Mouse (Mus musculus) gastrocnemius, adult 18-20 months (tissue): ENCODE results near the gene Hist1h4c. TPM values are rescaled to one million over a fixed set of nuclear protein-coding genes. Genes with fewer than 3 reads are reported as not detected.
"Not testable (repeated sequence)": the region's sequence is repeated elsewhere in the genome, so short reads cannot be mapped to it uniquely, and the experiment has no call there.

Experiments
- DNase-seq: peaks from one replicate; pipeline ENCODE4 v3.0.0; 2021; ENCODE audit warnings: low spot score
- total RNA-seq, 2 experiments: library from RNA; stranded (reverse); gene quantifications; 2 replicates each; pipeline ENCODE4 v1.2.3; 2021

Gene Hist1h4c
- total RNA-seq, 2 experiments from 2014 or later = 57.1 to 66.2 TPM

DNA sequence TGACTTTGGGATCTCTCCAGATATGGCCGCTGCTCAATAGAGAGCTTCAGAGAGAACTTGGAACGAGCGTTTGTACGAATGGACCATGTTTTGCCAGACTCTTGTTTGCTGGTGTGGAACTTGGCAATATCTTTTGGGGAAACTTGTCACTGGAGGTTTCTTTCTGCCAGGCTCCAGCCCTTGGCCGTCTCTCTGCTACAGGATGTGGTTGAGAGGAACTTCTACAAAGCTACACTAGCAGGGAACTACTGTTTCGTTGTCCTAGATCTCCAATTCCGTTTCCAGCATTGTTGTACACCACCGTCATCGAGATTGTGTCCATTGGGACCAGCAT, 30.9 kb upstream of the Hist1h4c start:
- peak; percentile 20 for DNase-seq

DNA sequence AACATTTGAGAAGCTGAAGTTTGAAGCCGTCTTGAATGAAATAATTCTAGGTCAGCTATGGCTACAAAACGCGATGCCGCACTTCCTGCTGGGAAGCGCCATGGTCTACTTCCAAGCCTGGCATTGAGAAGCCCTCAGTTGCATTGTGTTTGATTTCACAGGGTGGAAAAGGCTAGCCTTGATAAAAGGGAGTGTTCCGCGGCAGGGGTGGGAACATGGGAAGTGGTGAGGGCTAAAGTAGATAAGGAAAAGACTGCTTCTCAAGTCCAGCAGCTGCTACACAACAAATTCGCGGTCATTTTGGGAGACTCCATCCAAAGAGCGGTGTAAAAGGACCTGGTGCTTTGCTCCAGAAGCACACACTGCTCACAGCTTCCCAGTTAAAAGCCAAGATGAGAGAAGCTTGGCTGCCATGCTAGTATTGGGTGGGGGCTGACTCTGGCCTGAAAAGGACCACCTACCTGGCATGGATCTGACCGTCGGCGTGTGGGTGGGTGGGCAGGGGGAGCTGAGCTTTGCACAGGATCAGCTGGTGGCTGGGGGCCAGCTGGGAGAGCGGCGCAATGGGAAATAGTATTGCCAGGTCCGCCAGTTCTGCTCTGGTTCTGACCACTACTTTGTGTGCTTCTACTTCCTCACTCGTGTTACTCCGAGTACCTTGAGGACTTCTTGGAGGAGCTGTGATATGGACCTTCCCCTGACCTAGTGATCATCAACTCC, 30.4 kb upstream of the Hist1h4c start:
- no peak for DNase-seq

DNA sequence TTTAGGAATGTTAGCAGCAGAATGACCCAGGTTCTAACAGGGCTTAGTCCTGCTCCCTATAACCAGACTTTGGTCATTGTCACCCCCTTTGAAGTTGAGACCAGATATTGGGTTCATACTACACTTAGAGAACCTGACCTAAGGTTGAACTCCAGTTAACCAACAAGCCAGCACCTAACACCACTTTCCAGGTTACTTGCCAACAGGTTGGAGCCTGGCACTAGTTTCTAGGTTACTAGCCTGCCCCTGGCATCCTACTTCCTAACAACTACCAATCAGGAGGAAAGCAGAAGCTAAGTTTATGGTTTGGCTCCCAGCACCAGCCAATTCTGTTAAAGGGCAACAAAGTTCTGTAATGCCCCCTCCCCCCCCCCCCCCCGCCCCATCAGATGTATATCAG, 27.0 kb upstream of the Hist1h4c start:
- no peak for DNase-seq

- DNase-seq = no peak
Observed at GRCm38 (mm10) chr13:23724239-23724638, 26.0 kb upstream of the Hist1h4c start.

DNA sequence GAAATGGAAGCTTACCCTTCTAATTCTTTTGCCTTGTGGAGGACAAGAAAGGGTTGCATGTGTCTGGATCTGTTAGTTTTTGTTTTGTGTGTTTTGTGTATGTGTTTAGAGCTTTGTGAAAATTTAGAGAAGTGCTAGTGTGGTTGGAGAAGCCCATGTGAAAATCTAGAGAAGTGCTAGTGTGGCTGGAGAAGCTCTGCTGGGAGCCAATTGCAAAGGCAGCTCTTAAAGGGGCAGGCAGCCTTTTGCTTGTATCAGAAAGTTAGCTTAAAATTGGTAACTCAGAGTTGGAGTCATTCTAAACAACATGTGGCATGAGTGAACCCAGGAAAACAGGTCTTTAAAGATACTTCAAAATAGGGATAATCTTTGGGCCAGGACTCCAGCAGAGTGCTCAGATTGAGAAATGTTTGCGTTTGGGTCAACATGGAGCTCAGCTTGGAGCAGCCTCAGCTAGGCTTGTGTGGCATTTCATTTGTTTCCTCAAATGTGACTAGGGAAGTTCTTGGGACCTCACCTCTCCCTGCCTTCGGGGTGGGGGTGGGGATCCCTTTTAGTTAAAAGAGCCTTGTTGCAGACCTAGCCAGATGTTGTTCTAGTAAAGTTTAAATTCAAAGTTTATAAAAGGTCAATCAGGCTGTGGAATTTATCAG, 19.5 kb upstream of the Hist1h4c start:
- not testable (repeated sequence) for DNase-seq

- no peak for DNase-seq
Observed at GRCm38 (mm10) chr13:23717176-23717575, 18.9 kb upstream of the Hist1h4c start.

GRCm38 (mm10) chr13:23716261-23717042, 18.2 kb upstream of the Hist1h4c start:
- no peak for DNase-seq

DNA sequence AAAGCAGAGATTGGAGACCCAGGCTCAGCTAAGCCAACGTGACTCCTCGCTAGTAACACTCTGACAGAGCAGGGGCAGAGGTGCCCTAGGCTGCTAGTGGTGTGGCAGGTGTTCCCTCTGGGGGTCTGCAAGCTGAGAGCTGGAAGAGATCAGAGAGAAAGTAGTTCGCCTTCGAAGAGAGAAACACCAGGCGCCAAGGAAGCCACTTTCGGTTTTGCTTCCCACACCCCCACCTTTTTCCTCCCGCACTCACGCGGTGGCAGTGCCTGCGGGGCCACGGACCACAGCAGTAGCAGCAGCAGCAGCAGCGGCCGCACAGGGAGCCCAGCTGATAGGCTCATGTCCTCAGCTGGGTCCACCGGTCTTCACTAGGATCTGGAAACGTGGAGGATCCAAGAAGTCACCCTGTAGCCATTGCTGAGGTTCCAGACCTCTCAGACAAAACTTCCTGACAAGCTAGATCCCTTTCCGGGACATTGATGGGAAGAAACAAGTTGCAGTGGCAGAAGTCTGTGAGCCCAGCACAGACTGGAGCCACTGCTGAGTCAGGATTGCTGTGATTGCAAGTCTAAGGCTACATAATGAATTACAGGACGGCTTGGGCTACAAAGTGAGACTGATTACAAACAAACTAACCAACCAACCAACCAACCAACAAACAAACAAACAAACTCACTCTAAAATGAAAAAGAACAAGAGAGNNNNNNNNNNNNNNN, 12.3 kb upstream of the Hist1h4c start, which contains the start of gene Hfe:
TSS of gene Hfe (minus strand) at position 481 of the 716 bp plus-strand sequence.
- DNase-seq = peak; percentile 53

DNA sequence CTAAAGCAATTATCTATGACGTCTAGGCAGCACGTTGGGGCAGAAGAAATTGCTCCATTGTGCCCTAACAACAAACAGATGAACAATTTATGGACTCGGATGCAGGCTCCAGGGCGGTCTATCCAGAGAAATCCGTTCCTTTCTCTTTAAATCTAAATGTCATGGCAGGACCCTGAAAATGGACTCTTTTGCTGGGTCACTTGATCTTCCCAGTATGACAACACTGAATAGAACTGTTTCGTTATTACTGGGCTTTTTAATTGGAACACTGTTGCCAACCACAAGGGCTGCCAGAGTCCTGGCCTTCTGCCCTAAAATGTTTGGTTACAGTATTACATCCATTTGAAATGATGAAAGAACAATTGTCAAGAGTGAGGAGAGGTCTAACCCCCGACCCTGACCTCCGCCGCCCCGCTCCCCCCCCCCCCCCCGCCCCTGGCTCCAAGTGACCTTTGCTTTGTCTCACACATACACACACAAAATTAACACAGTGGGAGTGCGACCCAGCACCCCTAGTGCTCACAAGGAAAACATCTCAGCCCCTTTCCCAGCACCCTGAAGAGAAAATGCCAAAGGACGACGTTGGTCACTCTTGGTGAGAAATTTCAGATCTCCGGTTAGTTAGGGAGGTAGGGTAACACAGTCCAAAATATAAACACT, 11.6 kb upstream of the Hist1h4c start:
- DNase-seq = no peak

GRCm38 (mm10) chr13:23708654-23709053, 10.4 kb upstream of the Hist1h4c start:
- no peak for DNase-seq

GRCm38 (mm10) chr13:23708041-23708440, 9.8 kb upstream of the Hist1h4c start:
- DNase-seq = no peak

GRCm38 (mm10) chr13:23706771-23707170, 8.5 kb upstream of the Hist1h4c start:
- no peak for DNase-seq

GRCm38 (mm10) chr13:23705751-23706356, 7.6 kb upstream of the Hist1h4c start:
- no peak for DNase-seq

- DNase-seq = not testable (repeated sequence)
Observed at GRCm38 (mm10) chr13:23702801-23703200, 4.5 kb upstream of the Hist1h4c start.

DNA sequence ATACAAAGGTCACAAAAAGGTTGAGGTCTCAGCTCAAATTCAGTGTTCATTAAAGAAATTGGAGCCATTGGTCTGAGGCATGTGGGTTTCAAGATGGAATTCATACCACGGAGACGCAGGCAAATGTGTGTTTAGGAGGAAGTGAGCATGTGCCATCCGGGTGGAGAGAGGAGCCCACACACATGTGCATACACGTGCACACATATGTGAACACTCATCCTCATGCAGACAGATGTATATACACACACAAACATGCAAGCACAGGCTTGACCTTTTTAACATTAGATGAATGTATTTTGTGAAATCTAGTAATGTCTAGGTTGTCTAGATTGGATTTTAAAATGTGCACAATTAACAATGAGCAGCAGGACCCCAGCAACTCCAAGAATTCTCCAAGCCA, 4.0 kb upstream of the Hist1h4c start:
- DNase-seq = no peak

- DNase-seq = peak; percentile 83
Observed at GRCm38 (mm10) chr13:23700786-23701520, 2.7 kb upstream of the Hist1h4c start.

GRCm38 (mm10) chr13:23699767-23700166, 1.5 kb upstream of the Hist1h4c start:
- DNase-seq = no peak

DNA sequence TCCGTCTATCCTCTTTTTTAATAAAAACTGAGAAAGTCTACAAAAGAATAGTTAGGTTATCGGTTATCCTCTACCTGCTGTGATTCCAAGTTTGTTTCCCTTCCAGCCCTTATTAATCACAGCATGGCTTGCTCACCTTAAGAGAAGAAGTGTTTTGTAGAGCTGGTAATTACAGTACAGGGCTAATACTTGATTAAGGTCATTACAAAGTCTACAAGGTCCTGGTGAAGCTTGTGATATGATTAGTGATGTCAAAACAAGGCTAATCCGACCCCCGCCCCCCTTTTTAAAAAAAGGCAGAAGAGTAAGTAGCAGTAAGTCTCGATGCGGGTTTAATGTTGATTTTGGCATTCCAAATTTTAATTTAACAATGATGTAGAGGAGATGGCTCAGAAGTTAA, 742 bp upstream of the Hist1h4c start:
- no peak for DNase-seq

- peak; percentile 49 for DNase-seq
Observed at GRCm38 (mm10) chr13:23697491-23698299, 559 bp downstream of the Hist1h4c start.
